Mouse (Mus musculus): ENCODE measurements around the gene Tom1l2. TPM values are rescaled to one million over a fixed set of nuclear protein-coding genes. Genes with fewer than 3 reads are reported as not detected.

Tom1l2 gene
- total and polyA plus RNA-seq, 3 experiments, result 4.8 to 10.4 (median 10.4) TPM

- no peak overlapping the region for H3K9ac ChIP-seq (ENCODE audit: insufficient read depth, low read depth)
- TF ChIP-seq HCFC1 (IDR thresholded peaks at IDR 0.05; ENCODE audit: low read depth, low read length) (no peak), NRF1 (IDR thresholded peaks at IDR 0.05; ENCODE audit: low read depth, low read length) (no peak), TCF12 (IDR thresholded peaks at IDR 0.05; ENCODE audit: low read depth, low read length) (no peak), MYC (IDR thresholded peaks at IDR 0.05; ENCODE audit: low read depth, low read length) (no peak), USF1 (IDR thresholded peaks at IDR 0.05; ENCODE audit: low read depth, low read length) (no peak), ETS1 (conservative IDR thresholded peaks at IDR 0.05; ENCODE audit: low read depth, low read length) (no peak), GABPA (IDR thresholded peaks at IDR 0.05; ENCODE audit: insufficient replicate concordance, low read depth, low read length) (no peak), MAX (IDR thresholded peaks at IDR 0.05; ENCODE audit: low read length) (no peak), ZC3H11A (IDR thresholded peaks at IDR 0.05; ENCODE audit: low read depth, low read length) (no peak), MAZ (IDR thresholded peaks at IDR 0.05; ENCODE audit: low read depth, low read length) (no peak), E2F4 (IDR thresholded peaks at IDR 0.05; ENCODE audit: insufficient replicate concordance, low read depth, low read length) (no peak), IRF4 (IDR thresholded peaks at IDR 0.05; ENCODE audit: low read depth, low read length) (no peak), CHD1 (IDR thresholded peaks at IDR 0.05; ENCODE audit: low read depth, low read length) (no peak)
- dilution Hi-C loops (cut with MboI; ENCODE audit: extremely low pct_ligation_motif_present, extremely low pct_unique_long_range_greater_than_20kb, low sequenced_read_pairs) (no loop called here), in situ Hi-C loops (cut with MboI; ENCODE audit: low pct_ligation_motif_present, low pct_unique_long_range_greater_than_20kb, low sequenced_read_pairs) (loop anchor here (10.0 kb wide), 1 partner anchor 160 kb away; the partner anchor contains the start of genes Atpaf2 and Gid4)
- no peaks in the 10 kb centered on the region for H3K79me2 ChIP-seq (replicated peaks; ENCODE audit: control insufficient read depth, extremely low read depth, insufficient read depth, poor library complexity, severe bottlenecking)
- no peaks in the 10 kb centered on the region for H3K4me1 ChIP-seq (ENCODE audit: control insufficient read depth in 1 of 2, insufficient read depth in 2 of 2)
- DNase-seq (ENCODE audit: extremely low read depth), result no peak
- no peaks in the 10 kb centered on the region for H3K9me3 ChIP-seq (replicated peaks; ENCODE audit: low read length)
- H3K4me3 ChIP-seq (replicated peaks in 1 of 3; ENCODE audit: low read depth in 2 of 3, low read length in 2 of 3, poor library complexity in 1 of 3), result no peak overlapping the region
- H3K27me3 ChIP-seq (replicated peaks), result no peaks in the 10 kb centered on the region
- H3K27ac ChIP-seq (ENCODE audit: insufficient read depth, low read depth), result no peak overlapping the region
- H3K36me3 ChIP-seq (replicated peaks in 1 of 2; ENCODE audit: control insufficient read depth in 1 of 2, insufficient read depth in 1 of 2, low read length in 1 of 2), result peaks cover 24 to 70% of the 10 kb centered on the region in 2 experiments
- H3K4me2 ChIP-seq (ENCODE audit: insufficient read depth, low read depth, poor library complexity, severe bottlenecking), result no peak overlapping the region
Measured at GRCm38 (mm10) chr11:60254308-60254707, 98.4 kb downstream of the Tom1l2 start.

- TF ChIP-seq ZNF384 (IDR thresholded peaks at IDR 0.05; ENCODE audit: low read depth, low read length) (no peak), ETS1 (conservative IDR thresholded peaks at IDR 0.05; ENCODE audit: low read depth, low read length) (no peak), USF2 (conservative IDR thresholded peaks at IDR 0.05; ENCODE audit: low read depth, low read length) (no peak), JUND (conservative IDR thresholded peaks at IDR 0.05; ENCODE audit: low read depth, low read length) (no peak), ZKSCAN1 (IDR thresholded peaks at IDR 0.05; ENCODE audit: borderline replicate concordance, low read depth, low read length) (no peak), MAZ (IDR thresholded peaks at IDR 0.05; ENCODE audit: low read depth, low read length) (no peak)
- H3K4me3 ChIP-seq (replicated peaks in 1 of 3; ENCODE audit: low read depth in 2 of 3, low read length in 2 of 3, poor library complexity in 1 of 3), result no peak overlapping the region
- H3K4me1 ChIP-seq (ENCODE audit: control insufficient read depth in 1 of 2, insufficient read depth in 2 of 2), result no peaks in the 10 kb centered on the region
- H3K9ac ChIP-seq (ENCODE audit: insufficient read depth, low read depth), result no peak overlapping the region
- H3K27me3 ChIP-seq (replicated peaks), result no peaks in the 10 kb centered on the region
- no peak overlapping the region for H3K27ac ChIP-seq (ENCODE audit: insufficient read depth, low read depth)
- H3K4me2 ChIP-seq (ENCODE audit: insufficient read depth, low read depth, poor library complexity, severe bottlenecking), result no peak overlapping the region
- no peaks in the 10 kb centered on the region for H3K79me2 ChIP-seq (replicated peaks; ENCODE audit: control insufficient read depth, extremely low read depth, insufficient read depth, poor library complexity, severe bottlenecking)
- dilution Hi-C loops (cut with MboI; ENCODE audit: extremely low pct_ligation_motif_present, extremely low pct_unique_long_range_greater_than_20kb, low sequenced_read_pairs), result no loop called here
- H3K9me3 ChIP-seq (replicated peaks; ENCODE audit: low read length), result no peaks in the 10 kb centered on the region
- no peak for DNase-seq (ENCODE audit: extremely low read depth)
- H3K36me3 ChIP-seq (replicated peaks in 1 of 2; ENCODE audit: control insufficient read depth in 1 of 2, insufficient read depth in 1 of 2, low read length in 1 of 2), result peaks cover 21 to 67% of the 10 kb centered on the region in 2 experiments
- in situ Hi-C loops (cut with MboI; ENCODE audit: low pct_ligation_motif_present, low pct_unique_long_range_greater_than_20kb, low sequenced_read_pairs), result loop anchor here (10.0 kb wide), 1 partner anchor 161 kb away; the partner anchor contains the start of genes Atpaf2 and Gid4
Measured at GRCm38 (mm10) chr11:60253546-60253945, 99.2 kb downstream of the Tom1l2 start.
